Mouse (Mus musculus): ENCODE results near the gene Ttc30a2.
"Not testable (repeated sequence)": the region's sequence is repeated elsewhere in the genome, so short reads cannot be mapped to it uniquely, and the experiment has no call there.

Ttc30a2 gene

GRCm38 (mm10) chr2:75981440-75982081, 3.6 kb upstream of the Ttc30a2 start, which contains the start of gene Ttc30a1:
Ttc30a1 (minus strand) TSS chr2:75981967.
- not testable (repeated sequence) for DNase-seq (ENCODE audit: low spot score)

GRCm38 (mm10) chr2:75980933-75981439, 3.0 kb upstream of the Ttc30a2 start:
- DNase-seq (ENCODE audit: low spot score), result not testable (repeated sequence)

- not testable (repeated sequence) for DNase-seq (ENCODE audit: low spot score)
Measured at GRCm38 (mm10) chr2:75976070-75976469, 1.9 kb downstream of the Ttc30a2 start.

- DNase-seq (ENCODE audit: low spot score), result peak; percentile 79
Measured at GRCm38 (mm10) chr2:75974131-75974530, 3.8 kb downstream of the Ttc30a2 start.

- DNase-seq (ENCODE audit: low spot score), result peak; percentile 89
Measured at GRCm38 (mm10) chr2:75964972-75965371, 13.0 kb downstream of the Ttc30a2 start.

GRCm38 (mm10) chr2:75964512-75964911, 13.5 kb downstream of the Ttc30a2 start:
- peak; percentile 86 for DNase-seq (ENCODE audit: low spot score)

GRCm38 (mm10) chr2:75964051-75964450, 13.9 kb downstream of the Ttc30a2 start:
- DNase-seq (ENCODE audit: low spot score), result peak; percentile 26

GRCm38 (mm10) chr2:75963211-75963840, 14.6 kb downstream of the Ttc30a2 start:
- no peak for DNase-seq (ENCODE audit: low spot score)

GRCm38 (mm10) chr2:75960366-75961330, 17.3 kb downstream of the Ttc30a2 start:
- DNase-seq (ENCODE audit: low spot score), result no peak

- DNase-seq (ENCODE audit: low spot score), result no peak
Measured at GRCm38 (mm10) chr2:75959850-75960365, 18.1 kb downstream of the Ttc30a2 start.

- DNase-seq (ENCODE audit: low spot score), result no peak
Measured at GRCm38 (mm10) chr2:75959183-75959849, 18.7 kb downstream of the Ttc30a2 start.

GRCm38 (mm10) chr2:75955709-75956108, 22.3 kb downstream of the Ttc30a2 start:
- no peak for DNase-seq (ENCODE audit: low spot score)

GRCm38 (mm10) chr2:75953320-75953719, 24.6 kb downstream of the Ttc30a2 start:
- DNase-seq (ENCODE audit: low spot score), result no peak

GRCm38 (mm10) chr2:75950685-75951084, 27.3 kb downstream of the Ttc30a2 start:
- DNase-seq (ENCODE audit: low spot score), result no peak

- peak; percentile 89 for DNase-seq (ENCODE audit: low spot score)
Measured at GRCm38 (mm10) chr2:75938117-75939063, 39.6 kb downstream of the Ttc30a2 start, which contains the start of gene Ttc30b. Ttc30b (minus strand) TSS chr2:75938585.

GRCm38 (mm10) chr2:75937520-75938116, 40.4 kb downstream of the Ttc30a2 start:
- DNase-seq (ENCODE audit: low spot score), result peak; percentile 28

GRCm38 (mm10) chr2:75936685-75937084, 41.3 kb downstream of the Ttc30a2 start:
- not testable (repeated sequence) for DNase-seq (ENCODE audit: low spot score)

- peak; percentile 18 for DNase-seq (ENCODE audit: low spot score)
Measured at GRCm38 (mm10) chr2:75933541-75933940, 44.4 kb downstream of the Ttc30a2 start.

- DNase-seq (ENCODE audit: low spot score), result no peak
Measured at GRCm38 (mm10) chr2:75930941-75931340, 47.0 kb downstream of the Ttc30a2 start.

All from MN1 (cell line).